ENCODE assay signal across 16 mouse cellular contexts in the genomic region with DNA sequence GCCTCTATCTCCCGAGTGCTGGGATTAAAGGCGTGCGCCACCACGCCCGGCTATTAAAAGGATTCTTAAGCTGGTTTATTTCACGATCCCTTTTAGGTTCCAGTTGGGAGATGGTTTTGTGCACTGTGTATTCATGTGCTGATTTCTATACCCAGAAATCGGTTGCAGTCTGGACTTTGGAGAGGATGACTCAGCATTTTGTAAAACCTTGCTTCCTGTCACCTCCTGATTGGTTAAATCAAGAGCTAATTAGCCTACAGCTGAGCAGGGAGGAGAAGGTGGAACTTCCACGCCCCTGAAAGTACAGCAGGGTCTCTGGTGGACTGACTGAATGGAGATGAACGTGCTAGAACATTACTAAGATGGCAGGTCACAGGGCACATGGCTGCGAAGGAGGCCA. TPM values are rescaled to one million over a fixed set of nuclear protein-coding genes. Genes with fewer than 3 reads are reported as not detected.
"Had no signal": no experiment of that assay in that cellular context is flagged by ENCODE, and none has a peak within 500 bp of the region (broad histone marks: within the 10 kb centered on the region; RNA-seq: fewer than 3 reads in every experiment).

No protein-coding gene starts in this region.

- H3K9me3 ChIP-seq: kidney, embryonic 15.5 days; limb, embryonic 10.5 days; limb, embryonic 13.5 days; liver, embryonic 13.5 days; midbrain, embryonic 13.5 days had no signal

- H3K36me3 ChIP-seq: kidney, embryonic 15.5 days; limb, embryonic 10.5 days; limb, embryonic 13.5 days; liver, embryonic 13.5 days; midbrain, embryonic 13.5 days had no signal

- H3K27ac ChIP-seq: kidney, embryonic 15.5 days; limb, embryonic 10.5 days; limb, embryonic 13.5 days; liver, embryonic 13.5 days; macrophage; midbrain, embryonic 13.5 days had no signal

- H3K4me3 ChIP-seq: kidney, embryonic 15.5 days; limb, embryonic 10.5 days; limb, embryonic 13.5 days; liver, embryonic 13.5 days; midbrain, embryonic 13.5 days had no signal

- H3K9ac ChIP-seq: kidney, embryonic 15.5 days; limb, embryonic 13.5 days; liver, embryonic 13.5 days; midbrain, embryonic 13.5 days had no signal

- H3K4me1 ChIP-seq: kidney, embryonic 15.5 days; liver, embryonic 13.5 days had no signal

- DNase-seq: kidney, adult 8-10 months; kidney, postnatal 10 days; kidney, postnatal 36 days; layer of hippocampus, postnatal 36 days; liver, embryonic 13.5 days; lung, adult 2 months; lung, postnatal 14 days; thymus, adult 2 months; thymus, postnatal 25 days had no signal

- H3K27me3 ChIP-seq: kidney, embryonic 15.5 days; limb, embryonic 13.5 days; liver, embryonic 13.5 days; midbrain, embryonic 13.5 days had no signal

RNA-seq across cellular contexts. Expression of a gene that starts 12.6 kb away (rescaled TPM):
- total RNA-seq: megakaryocyte, adult 5-6 weeks had no signal
- polyA plus RNA-seq: liver, adult 2 months; macrophage had no signal
